Mouse (Mus musculus) layer of hippocampus, postnatal 10 days (tissue): Measurements from ENCODE around the gene Dnajc13. TPM values are rescaled to one million over a fixed set of nuclear protein-coding genes. Genes with fewer than 3 reads are reported as not detected.

Experiments
- DNase-seq, 2 experiments: peaks; one replicate each; pipeline ENCODE4 v3.0.0; 2021; ENCODE audit warnings: low spot score in 2 of 2
- total RNA-seq, 2 experiments: library from RNA; stranded (reverse); gene quantifications; 2 replicates each; pipeline ENCODE4 v1.2.3; 2021

The Dnajc13 gene
- total RNA-seq, 2 experiments from 2014 or later = 71.0 to 71.3 TPM

GRCm38 (mm10) chr9:104256085-104256484, 6.6 kb downstream of the Dnajc13 start:
- no peak for DNase-seq

- no peak for DNase-seq
These were observed 8.1 kb downstream of the Dnajc13 start for GRCm38 (mm10) chr9:104254408-104255180.

- no peak for DNase-seq
These were observed 10.1 kb downstream of the Dnajc13 start for GRCm38 (mm10) chr9:104252637-104253036.

- DNase-seq = no peak
These were observed 11.0 kb downstream of the Dnajc13 start for GRCm38 (mm10) chr9:104251687-104252086.

- DNase-seq = no peak
These were observed 11.6 kb downstream of the Dnajc13 start for GRCm38 (mm10) chr9:104251111-104251510.

GRCm38 (mm10) chr9:104247307-104247987, 15.3 kb downstream of the Dnajc13 start:
- no peak for DNase-seq

- DNase-seq = no peak
These were observed 18.8 kb downstream of the Dnajc13 start for GRCm38 (mm10) chr9:104243799-104244466.

GRCm38 (mm10) chr9:104240146-104240545, 22.6 kb downstream of the Dnajc13 start:
- no peak for DNase-seq

- DNase-seq = no peak
These were observed 23.7 kb downstream of the Dnajc13 start for GRCm38 (mm10) chr9:104239076-104239475.

- no peak for DNase-seq
These were observed 26.3 kb downstream of the Dnajc13 start for GRCm38 (mm10) chr9:104236256-104236930.

- DNase-seq = peak; percentile 24 to 45
These were observed 27.0 kb downstream of the Dnajc13 start for GRCm38 (mm10) chr9:104235751-104236150.

- DNase-seq = no peak
These were observed 28.9 kb downstream of the Dnajc13 start for GRCm38 (mm10) chr9:104233815-104234214.

GRCm38 (mm10) chr9:104233060-104233459, 29.7 kb downstream of the Dnajc13 start:
- no peak for DNase-seq

GRCm38 (mm10) chr9:104232004-104232403, 30.7 kb downstream of the Dnajc13 start:
- no peak for DNase-seq

GRCm38 (mm10) chr9:104211402-104211801, 51.3 kb downstream of the Dnajc13 start:
- DNase-seq = no peak

- peak; percentile 33 to 52 for DNase-seq
These were observed 58.9 kb downstream of the Dnajc13 start for GRCm38 (mm10) chr9:104203851-104204250.

GRCm38 (mm10) chr9:104194528-104194927, 68.2 kb downstream of the Dnajc13 start:
- no peak for DNase-seq

GRCm38 (mm10) chr9:104193900-104194299, 68.8 kb downstream of the Dnajc13 start:
- DNase-seq = no peak

GRCm38 (mm10) chr9:104193327-104193726, 69.4 kb downstream of the Dnajc13 start:
- no peak for DNase-seq

GRCm38 (mm10) chr9:104192513-104192912, 70.2 kb downstream of the Dnajc13 start:
- DNase-seq = no peak

GRCm38 (mm10) chr9:104189657-104190056, 73.1 kb downstream of the Dnajc13 start:
- no peak for DNase-seq
